8 mouse cellular contexts compared by ENCODE assay signal in the genomic region with DNA sequence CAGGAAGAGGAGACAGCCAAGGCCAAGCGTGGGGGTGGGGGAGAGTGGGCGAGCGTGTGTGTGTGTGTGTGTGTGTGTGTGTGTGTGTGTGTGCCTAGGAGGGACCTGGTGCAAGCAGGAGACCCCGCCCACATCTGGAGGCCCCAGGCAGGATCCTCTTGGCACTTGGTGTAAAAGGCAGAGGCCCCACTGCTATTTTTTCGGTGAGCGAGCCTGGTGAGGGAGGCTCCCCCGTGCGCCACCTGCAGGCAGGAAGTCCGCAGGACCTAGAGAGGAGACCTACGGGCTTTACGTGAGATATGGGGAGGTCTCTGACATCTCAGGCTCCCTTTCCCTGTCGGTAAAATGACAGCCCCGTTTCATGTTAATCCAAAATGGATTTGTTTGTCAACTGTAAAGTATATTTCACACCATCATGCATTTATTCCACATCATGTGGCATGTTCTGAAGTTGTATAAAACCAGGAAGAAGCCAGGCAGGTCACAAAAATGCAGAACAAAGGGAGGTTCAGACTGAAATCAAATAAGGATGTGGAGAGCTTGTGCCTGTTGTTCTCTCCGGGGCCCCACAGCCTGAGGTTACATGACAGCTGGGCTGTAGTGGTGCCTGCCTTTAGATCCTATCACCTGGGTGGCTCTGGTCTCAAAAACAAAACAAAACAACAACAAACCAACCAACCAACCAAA.
DNase-seq lines count a peak whose midpoint lies in the region; ATAC-seq and TF ChIP-seq lines count a peak whose summit lies in the region.

No protein-coding gene starts in this region.

- TF ChIP-seq POLR2A in limb, embryonic 14.5 days (IDR thresholded peaks at IDR 0.05; ENCODE audit: borderline replicate concordance, extremely low read depth, insufficient read depth, insufficient read length) = no peak

- ATAC-seq in inflammation-experienced regulatory T-cells, adult 6 months = peak; percentile 92
- peak; percentile 80 for ATAC-seq in limb, embryonic 14.5 days (ENCODE audit: low FRiP score, low read depth)
- peak; percentile 57 for ATAC-seq in midbrain, embryonic 15.5 days (replicated peaks)

- H3K4me2 ChIP-seq in limb, embryonic 14.5 days (replicated peaks; ENCODE audit: low read depth, low read length, severe bottlenecking) = peak overlapping the region; percentile 23
- no peak overlapping the region for H3K4me2 ChIP-seq in midbrain, embryonic 15.5 days

- intact Hi-C loops in gastrocnemius, postnatal 36 days (cut with DNase I) = loop anchor here (10.0 kb wide), 1 partner anchor 1744 kb away; no protein-coding TSS in a partner anchor

- H3K27me3 ChIP-seq in limb, embryonic 14.5 days (ENCODE audit: control insufficient read depth, insufficient read depth, low read length) = no peaks in the 10 kb centered on the region
- no peaks in the 10 kb centered on the region for H3K27me3 ChIP-seq in midbrain, embryonic 15.5 days (replicated peaks)

- H3K9ac ChIP-seq in limb, embryonic 14.5 days (ENCODE audit: low read depth, low read length, severe bottlenecking) = 0 out of 2 replicates have a peak overlapping the region, but pooled peaks have one; percentile 21
- H3K9ac ChIP-seq in midbrain, embryonic 15.5 days = no peak overlapping the region

- H3K27ac ChIP-seq in limb, embryonic 14.5 days (replicated peaks; ENCODE audit: low read depth, low read length) = 0 out of 2 replicates have a peak overlapping the region, but pooled peaks have one; percentile 33
- 0 out of 2 replicates have a peak overlapping the region, but pooled peaks have one; percentile 4 for H3K27ac ChIP-seq in midbrain, embryonic 15.5 days

- WGBS in limb, embryonic 14.5 days = 11% methylated on average over 14 of the region's 14 CpGs
- WGBS in midbrain, embryonic 15.5 days = 23% methylated on average over 14 of the region's 14 CpGs

- peak; percentile 25 to 53 for DNase-seq in urinary bladder, adult 18-20 months (ENCODE audit: low spot score in 2 of 2)
- no peak for DNase-seq in urinary bladder, postnatal 10 days (ENCODE audit: low spot score)
- DNase-seq in embryo, embryonic 10 days (ENCODE audit: low spot score) = peak; percentile 88
- peak; percentile 36 to 43 for DNase-seq in gastrocnemius, postnatal 36 days
- peak; percentile 79 for DNase-seq in limb, embryonic 14.5 days (ENCODE audit: low spot score)
- DNase-seq in spleen, postnatal 10 days (ENCODE audit: low spot score in 2 of 2) = peak; percentile 58 to 88

- H3K9me3 ChIP-seq in limb, embryonic 14.5 days (ENCODE audit: control insufficient read depth, low read length) = no peaks in the 10 kb centered on the region
- H3K9me3 ChIP-seq in midbrain, embryonic 15.5 days = no peaks in the 10 kb centered on the region

- H3K4me1 ChIP-seq in limb, embryonic 14.5 days (ENCODE audit: control insufficient read depth, insufficient read depth, low read length) = peaks cover 8% of the 10 kb centered on the region
- peaks cover 16% of the 10 kb centered on the region for H3K4me1 ChIP-seq in midbrain, embryonic 15.5 days

- no peaks in the 10 kb centered on the region for H3K36me3 ChIP-seq in limb, embryonic 14.5 days (ENCODE audit: control insufficient read depth, insufficient read depth, low read length)
- no peaks in the 10 kb centered on the region for H3K36me3 ChIP-seq in midbrain, embryonic 15.5 days (replicated peaks)

- no peak overlapping the region for H3K4me3 ChIP-seq in limb, embryonic 14.5 days (replicated peaks; ENCODE audit: low read length)
- no peak overlapping the region for H3K4me3 ChIP-seq in midbrain, embryonic 15.5 days
